Mouse (Mus musculus) thymus, postnatal 25 days (tissue): ENCODE results near the gene Gmnn.

Experiments
- DNase-seq: peaks from one replicate; pipeline ENCODE4 v3.0.0; 2022

Gmnn gene

DNA sequence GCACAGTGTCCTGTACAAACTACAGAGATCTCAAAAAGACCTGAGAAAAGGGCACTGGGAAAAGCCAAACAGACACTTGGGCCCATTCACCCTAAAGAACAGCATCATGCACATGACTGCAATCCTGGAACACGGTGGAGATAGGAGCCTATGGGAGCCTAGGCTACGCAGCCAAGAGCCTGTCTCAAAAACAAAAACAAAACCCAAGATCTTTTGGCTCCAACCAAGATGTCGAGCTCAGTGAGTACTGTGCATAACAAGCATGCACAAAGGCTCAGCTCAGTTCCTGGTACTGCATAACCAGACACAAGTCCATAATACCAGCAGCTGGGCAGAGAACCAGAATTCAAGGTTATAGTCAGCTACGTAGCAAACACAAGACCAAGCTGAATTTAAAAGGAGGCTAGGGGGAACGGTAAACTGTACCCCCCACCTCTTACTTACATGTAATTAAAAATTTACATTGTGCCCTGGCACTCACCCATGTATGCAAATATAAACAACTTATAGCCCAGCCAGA lies 1.3 kb downstream of the Gmnn start:
- DNase-seq: no peak

DNA sequence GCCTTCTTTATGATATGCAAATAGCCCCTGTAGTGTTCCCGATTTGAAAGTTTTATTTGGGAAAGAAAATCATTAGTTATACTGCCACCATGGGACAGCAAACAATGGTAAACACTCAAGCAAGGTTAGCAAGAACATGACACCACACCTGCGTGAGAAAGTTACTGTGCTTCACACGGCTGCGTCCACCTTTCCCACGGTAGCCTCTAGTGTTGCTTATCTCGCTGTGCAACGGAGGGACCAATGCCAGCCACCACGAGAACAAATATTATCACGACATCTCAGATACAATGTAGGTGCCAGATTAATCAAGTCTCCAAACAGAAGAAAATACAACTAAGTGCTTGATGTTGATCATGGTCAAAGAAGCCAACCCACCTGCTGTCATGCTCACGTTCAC lies 2.3 kb downstream of the Gmnn start:
- no peak for DNase-seq

DNA sequence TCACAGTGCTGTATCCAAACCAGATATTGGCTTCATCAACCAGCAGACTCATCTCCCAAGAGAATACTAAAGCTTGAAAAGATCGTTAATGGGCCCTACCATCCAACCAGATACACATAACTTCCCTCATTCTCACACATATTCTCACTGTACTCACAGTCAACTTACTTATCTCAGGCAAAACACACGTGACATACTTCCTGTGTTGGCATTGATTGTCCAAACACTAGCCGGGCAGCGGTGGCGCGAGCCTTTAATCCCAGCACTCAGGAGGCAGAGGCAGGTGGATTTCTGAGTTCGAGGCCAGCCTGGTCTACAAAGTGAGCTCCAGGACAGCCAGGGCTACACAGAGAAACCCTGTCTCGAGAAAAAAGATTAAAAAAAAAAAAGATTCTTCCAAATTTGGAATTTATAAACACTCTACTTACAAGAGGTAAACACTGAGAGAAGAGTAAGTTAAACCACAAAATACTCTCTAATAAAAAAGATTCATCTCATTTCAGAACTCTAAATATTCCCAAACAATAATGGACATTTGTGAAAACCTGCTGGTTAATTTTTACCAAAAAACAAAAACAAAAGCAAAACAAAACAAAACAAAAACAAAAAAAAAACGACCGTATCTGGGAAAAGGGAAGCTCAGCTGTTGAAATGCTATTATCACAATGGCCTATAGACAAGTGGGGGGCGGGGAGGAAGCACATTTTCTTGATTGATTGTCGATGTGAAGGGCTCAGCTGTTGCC lies 3.7 kb downstream of the Gmnn start:
- no peak for DNase-seq

DNA sequence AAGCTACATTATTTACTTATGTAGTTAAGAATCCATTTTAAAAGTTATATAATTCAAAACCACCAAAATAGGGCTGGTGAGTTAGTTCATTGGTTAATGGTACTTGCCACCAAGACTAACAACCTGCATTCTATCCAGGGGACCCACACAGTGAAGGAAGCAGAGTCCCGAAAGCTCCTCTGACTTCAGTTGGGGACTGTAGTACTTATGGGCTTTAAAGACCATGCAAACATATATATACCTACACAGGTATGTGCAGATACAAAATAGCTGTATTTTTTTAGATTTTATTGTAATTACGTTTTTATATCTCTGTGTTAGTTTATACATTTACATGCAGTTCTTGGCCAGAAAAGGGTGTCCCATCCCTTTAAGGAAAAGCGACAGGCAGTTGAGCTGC lies 5.0 kb downstream of the Gmnn start:
- DNase-seq: no peak

DNA sequence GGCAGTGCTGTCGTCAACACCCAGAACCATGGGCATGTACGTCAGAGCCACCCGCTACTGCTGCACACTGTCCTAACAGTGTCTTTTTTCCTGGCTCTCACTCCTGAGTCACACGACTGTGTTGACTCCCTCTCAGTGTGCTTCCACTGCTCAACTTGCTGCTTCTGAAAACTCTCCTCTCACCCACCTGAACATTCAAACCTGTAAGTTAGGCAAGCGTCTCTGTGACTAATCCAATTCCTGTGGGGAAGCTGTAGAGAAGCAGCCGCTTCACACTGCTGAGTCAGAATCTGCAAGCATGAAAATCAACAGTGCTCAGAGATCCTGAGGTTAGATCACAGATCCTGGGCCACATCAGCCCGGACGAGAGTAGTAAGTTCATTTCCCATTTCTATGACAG lies 10.3 kb downstream of the Gmnn start:
- DNase-seq: no peak

DNA sequence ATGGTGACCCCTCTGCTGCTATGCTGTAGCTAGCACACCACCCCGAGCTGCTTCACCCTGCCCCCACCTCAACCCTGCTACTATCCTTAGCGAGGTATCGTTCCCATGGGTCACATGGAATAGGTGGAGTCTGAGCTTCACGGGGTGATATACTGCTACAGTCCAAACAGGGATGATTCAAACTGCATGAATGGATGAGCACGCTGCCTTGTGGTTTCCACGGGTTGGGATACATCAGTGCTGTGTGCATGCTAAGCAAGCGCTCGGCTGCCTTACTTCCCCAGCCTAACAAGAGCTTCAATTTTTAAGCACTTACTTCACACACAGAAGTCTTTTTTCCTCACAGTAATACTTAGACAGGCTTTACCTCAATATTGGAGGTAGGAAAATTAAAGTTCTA lies 10.9 kb downstream of the Gmnn start:
- DNase-seq: no peak

DNA sequence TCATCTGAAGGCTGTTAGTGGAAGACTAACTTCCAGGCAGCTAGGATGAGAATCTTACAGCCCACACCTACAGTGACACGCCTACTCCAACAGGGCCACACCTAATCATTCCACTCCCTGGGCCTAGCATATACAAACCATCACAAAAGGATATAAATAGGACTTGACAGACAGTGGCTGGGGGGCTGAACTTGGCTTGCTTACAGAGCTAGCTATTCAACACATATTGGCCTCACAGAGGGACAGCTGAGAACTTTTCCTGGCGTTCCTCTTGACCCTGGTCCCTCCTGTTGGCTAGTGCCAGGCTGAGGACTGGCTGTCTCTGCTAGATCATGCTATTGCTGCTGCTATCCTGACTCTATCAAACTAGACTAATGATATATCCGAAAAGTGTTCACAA lies 13.9 kb downstream of the Gmnn start:
- no peak for DNase-seq

GRCm38 (mm10) chr13:24741028-24741427 lies 20.7 kb downstream of the Gmnn start, which contains the start of gene Armh2:
Armh2 (plus strand) TSS chr13:24741232.
- no peak for DNase-seq

GRCm38 (mm10) chr13:24735608-24736131 lies 26.1 kb downstream of the Gmnn start:
- DNase-seq: no peak

DNA sequence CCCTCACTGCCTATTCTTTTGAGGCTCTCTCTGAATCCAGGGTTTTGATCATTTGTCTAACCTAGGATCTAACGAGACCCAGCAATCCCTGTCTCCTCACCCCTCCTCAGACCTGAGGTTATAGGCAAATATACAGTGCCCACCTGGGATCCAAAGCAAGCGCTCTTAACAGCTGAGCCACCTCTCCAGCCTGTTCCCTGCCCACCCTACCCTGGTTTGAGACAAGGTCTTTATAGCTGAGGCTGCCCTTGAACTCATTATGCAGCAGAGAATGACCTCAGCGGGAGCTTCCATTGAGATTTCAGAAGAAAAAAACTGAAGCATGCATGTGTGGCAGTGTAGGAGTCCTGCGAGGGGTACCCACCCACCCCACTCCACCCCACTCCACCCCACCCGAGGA lies 27.2 kb downstream of the Gmnn start:
- no peak for DNase-seq

- DNase-seq: no peak
Observed at GRCm38 (mm10) chr13:24729128-24729527, 32.6 kb downstream of the Gmnn start.

DNA sequence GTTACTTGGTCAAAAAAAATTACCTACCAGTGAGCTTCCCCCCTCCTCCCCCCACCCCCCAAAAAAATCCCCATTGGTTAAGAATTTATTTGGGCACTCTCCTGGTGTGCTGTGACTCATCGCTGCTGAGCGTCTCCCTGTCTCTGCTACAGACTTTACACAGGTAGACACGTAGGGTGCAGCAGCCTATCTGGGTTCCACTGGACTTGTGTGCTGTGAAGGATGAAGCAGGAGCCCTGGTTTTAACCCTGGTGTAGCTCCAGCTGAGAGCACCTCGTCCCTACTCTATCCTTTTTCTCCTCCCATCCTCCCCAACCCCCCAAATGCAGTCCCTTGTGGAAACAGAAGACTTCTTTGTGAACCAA lies 37.3 kb downstream of the Gmnn start:
- no peak for DNase-seq

GRCm38 (mm10) chr13:24723699-24724394 lies 37.9 kb downstream of the Gmnn start:
- no peak for DNase-seq

- DNase-seq: no peak
Observed at GRCm38 (mm10) chr13:24721502-24721901, 40.2 kb downstream of the Gmnn start.

DNA sequence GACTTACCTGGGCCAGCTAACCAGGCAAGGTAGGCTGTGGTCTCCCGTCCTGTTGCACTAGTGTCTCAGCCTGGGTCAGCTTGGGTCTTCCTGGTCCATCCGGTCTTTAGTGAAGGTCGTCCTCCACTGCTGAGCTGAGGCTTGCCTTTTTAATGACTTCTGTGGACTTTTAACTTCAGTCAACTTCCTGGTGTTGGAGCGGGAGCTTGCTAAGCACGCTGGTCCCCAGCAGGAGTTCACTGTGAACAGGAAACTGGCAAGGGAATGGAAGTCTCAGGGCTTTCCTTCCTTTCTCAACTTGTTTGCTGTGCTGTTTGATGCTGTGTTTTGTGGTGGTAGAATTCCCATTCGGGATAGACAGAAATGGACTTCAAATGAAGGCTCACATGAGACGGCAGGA lies 44.0 kb downstream of the Gmnn start:
- no peak for DNase-seq

DNA sequence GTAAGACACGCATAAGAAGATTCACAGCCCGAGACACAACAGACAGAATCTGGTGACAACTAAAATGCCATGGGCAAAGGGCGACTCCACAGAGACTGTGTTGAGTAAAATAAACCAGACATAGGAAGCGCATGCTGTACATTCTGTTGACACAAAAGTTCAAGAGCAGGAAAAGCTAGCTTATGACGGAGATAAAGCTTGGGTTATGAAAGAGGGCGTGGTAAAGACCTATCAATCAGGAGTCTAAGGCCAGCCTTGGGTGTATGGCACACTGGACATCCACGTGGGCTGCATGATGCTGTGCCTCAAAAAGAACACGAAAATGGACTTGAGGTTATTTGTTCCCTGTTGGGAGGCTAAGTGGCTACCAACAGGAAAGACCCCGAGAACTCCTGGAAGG lies 45.3 kb downstream of the Gmnn start:
- DNase-seq: no peak

DNA sequence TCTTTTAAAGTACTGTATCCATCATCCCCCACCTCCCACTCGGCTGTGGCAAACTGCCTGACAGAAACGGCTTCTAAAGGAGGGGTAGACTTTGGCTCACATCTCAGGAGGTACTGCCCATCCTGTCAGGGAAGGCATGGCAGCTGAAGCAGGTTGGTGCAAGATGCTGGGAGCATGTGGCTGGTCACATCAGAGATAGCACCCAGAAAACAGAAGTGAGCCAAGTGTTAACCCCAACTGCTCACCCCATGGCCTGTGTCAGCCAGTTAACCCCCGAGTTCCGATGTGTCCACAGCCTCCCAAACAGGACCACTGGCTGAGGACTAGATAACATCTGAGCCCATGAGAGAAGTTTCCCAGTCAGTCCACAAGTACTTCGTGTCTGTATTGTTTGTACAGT lies 46.1 kb downstream of the Gmnn start:
- no peak for DNase-seq

DNA sequence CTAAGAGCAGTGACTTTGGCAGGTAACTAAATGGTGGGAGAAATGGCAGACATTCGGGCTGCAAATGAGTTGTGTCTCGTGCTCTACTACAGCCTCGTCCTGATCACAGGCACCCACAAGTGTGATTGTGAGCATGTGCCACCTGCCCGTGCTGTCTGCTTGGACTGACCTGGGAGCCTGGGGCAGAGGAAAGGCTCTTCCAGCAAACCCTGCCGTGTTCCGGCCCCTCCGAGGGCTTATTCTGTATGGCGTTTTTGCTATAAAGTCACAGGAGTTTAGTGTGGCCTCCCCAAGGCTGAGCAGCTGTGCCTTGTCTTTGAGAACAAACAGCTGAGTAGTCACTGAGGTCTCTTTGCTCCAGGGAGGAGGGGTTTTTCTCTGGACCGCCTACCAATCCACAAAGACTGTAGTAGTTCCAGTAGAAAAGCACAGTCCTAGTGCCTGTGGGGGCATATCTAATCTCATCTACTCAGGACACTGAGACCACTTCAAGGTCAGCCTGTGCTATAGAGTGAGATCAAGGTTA lies 47.3 kb downstream of the Gmnn start:
- no peak for DNase-seq

DNA sequence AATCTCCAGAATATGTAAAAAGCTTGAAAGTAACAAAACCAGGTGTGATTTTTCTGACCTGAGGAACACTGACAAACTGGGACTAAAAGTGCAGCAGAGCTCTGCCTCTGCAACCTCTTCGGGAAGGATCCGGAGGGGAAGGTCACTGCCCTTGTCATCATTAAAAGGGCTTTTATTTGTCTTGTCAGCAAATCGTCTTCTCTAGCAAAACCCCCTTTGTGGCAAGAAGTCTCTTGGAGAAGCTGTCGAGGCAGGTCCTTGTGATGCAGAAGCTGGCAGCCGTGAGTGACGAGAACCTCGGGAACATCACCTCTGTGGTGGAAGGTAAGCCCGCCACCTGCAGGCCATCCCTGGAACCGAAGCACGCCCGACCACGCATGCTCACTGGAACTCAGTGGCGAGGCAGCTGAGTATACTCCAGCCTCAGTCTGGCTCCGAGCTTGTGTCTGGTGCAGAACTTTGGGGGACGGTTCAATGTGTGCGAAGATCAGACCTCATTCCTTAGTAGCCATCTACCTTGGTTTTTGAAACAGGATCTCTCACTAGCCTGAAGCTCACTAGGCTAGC lies 48.2 kb downstream of the Gmnn start:
- DNase-seq: peak; percentile 85

GRCm38 (mm10) chr13:24712581-24713130 lies 49.1 kb downstream of the Gmnn start:
- no peak for DNase-seq

DNA sequence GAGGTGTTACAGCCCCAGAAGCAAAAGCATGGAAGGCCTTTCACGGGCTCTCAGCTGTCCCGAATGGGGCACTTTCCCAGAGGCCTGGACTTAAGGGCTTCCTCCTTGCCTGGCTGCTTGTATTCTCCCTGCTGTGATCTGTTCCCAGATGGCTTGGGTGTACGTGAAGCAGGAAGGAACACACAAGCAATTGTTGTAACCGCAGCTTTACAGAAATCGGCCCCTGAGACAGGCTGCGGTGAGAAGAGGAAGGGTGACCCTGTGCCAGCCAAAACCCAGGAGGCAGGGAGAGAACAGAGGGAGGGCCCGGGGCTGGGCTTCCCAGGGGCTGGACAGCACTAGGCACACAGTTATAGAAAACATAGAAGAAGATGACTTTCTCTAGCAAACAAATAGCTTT lies 50.8 kb downstream of the Gmnn start:
- peak; percentile 27 for DNase-seq

- peak; percentile 50 for DNase-seq
Observed at GRCm38 (mm10) chr13:24709656-24710396, 51.9 kb downstream of the Gmnn start.

GRCm38 (mm10) chr13:24702128-24702527 lies 59.6 kb downstream of the Gmnn start:
- no peak for DNase-seq
